In genomic region chr2:126940314-126940866, GRCm38 (mm10) we compare ENCODE assay signal across 21 mouse cellular contexts.
"Had no signal": no experiment of that assay in that cellular context is flagged by ENCODE, and none has a peak within 500 bp of the region (broad histone marks: within the 10 kb centered on the region; RNA-seq: fewer than 3 reads in every experiment).

No protein-coding gene starts in this region.

- H3K4me1 ChIP-seq: lung, embryonic 15.5 days; midbrain, embryonic 12.5 days; midbrain, embryonic 15.5 days; neural tube, embryonic 12.5 days; neural tube, embryonic 15.5 days; stomach, embryonic 15.5 days had no signal

- H3K4me3 ChIP-seq: layer of hippocampus, adult 2 months; left cerebral cortex, adult 2 months; lung, embryonic 15.5 days; midbrain, embryonic 12.5 days; midbrain, embryonic 15.5 days; neural tube, embryonic 12.5 days; neural tube, embryonic 15.5 days; stomach, embryonic 15.5 days had no signal

- H3K27ac ChIP-seq: kidney, postnatal 0 days; layer of hippocampus, adult 2 months; left cerebral cortex, adult 2 months; lung, embryonic 15.5 days; midbrain, embryonic 12.5 days; midbrain, embryonic 15.5 days; neural tube, embryonic 12.5 days; neural tube, embryonic 15.5 days; stomach, embryonic 15.5 days had no signal

- ATAC-seq: intestine, postnatal 0 days; midbrain, embryonic 15.5 days had no signal

- H3K36me3 ChIP-seq: lung, embryonic 15.5 days; midbrain, embryonic 12.5 days; midbrain, embryonic 15.5 days; neural tube, embryonic 12.5 days; neural tube, embryonic 15.5 days; stomach, embryonic 15.5 days had no signal

- H3K4me2 ChIP-seq: lung, embryonic 15.5 days; midbrain, embryonic 12.5 days; midbrain, embryonic 15.5 days; neural tube, embryonic 12.5 days; neural tube, embryonic 15.5 days; stomach, embryonic 15.5 days had no signal

- H3K27me3 ChIP-seq: lung, embryonic 15.5 days; midbrain, embryonic 12.5 days; midbrain, embryonic 15.5 days; neural tube, embryonic 12.5 days; neural tube, embryonic 15.5 days; stomach, embryonic 15.5 days had no signal

- DNase-seq: kidney, adult 2 months; kidney, postnatal 25 days; layer of hippocampus, postnatal 36 days; lung, adult 18-20 months; lung, postnatal 10 days; lung, postnatal 36 days; right cerebral cortex, adult 18-20 months; right cerebral cortex, postnatal 14 days; right cerebral cortex, postnatal 4 days; thymus, adult 18-20 months; thymus, postnatal 14 days had no signal

- H3K9me3 ChIP-seq: lung, embryonic 15.5 days; midbrain, embryonic 12.5 days; midbrain, embryonic 15.5 days; neural tube, embryonic 12.5 days; neural tube, embryonic 15.5 days; stomach, embryonic 15.5 days had no signal

- H3K9ac ChIP-seq: lung, embryonic 15.5 days; midbrain, embryonic 12.5 days; midbrain, embryonic 15.5 days; neural tube, embryonic 12.5 days; neural tube, embryonic 15.5 days; stomach, embryonic 15.5 days had no signal
